Comparison of ENCODE assay signal across 8 mouse cellular contexts in the genomic region with DNA sequence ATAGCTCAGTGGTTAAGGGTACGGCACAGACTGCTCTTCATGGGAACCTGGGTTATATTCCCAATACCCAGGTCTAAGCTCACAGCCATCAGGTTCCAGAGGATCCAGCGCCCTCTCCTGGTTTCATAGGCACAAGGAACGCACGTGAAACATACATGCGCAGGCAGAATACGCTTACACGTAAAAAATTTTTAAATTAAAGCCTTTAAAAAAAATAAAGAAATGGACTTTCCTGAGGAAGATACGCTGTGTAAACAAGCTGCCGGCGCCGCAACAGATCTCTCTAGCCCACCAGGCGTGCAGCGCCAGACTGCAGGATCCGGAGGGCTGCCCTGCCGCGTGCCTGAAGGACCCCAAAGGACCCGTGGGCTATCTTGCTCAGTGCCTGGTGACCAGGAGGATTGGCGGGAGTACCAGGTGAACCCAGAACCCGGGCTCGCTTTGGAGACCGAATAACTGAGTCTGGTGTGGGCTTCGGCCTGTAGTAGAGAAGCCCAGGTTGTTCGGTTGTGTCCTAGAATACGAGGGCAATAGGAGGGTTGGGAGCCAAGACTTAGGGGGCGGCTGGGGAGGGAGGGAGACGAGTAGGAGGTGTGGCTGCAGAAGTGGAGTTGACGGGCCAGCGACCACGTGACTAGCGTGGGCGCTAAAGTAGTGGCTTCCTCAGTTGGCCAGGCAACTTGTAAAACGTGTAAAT. TPM values are rescaled to one million over a fixed set of nuclear protein-coding genes. Genes with fewer than 3 reads are reported as not detected.
DNase-seq lines count a peak whose midpoint lies in the region; ATAC-seq and TF ChIP-seq lines count a peak whose summit lies in the region.

Gene Nme6, plus strand, starts transcription at position 359 of the 697 bp plus-strand sequence.

- peak; percentile 82 for DNase-seq in gastrocnemius, postnatal 10 days
- peak; percentile 92 for DNase-seq in induced T-regulatory cell, adult 2 months (ENCODE audit: low read depth)
- peak; percentile 30 to 84 for DNase-seq in left cerebral cortex, adult 9 months (ENCODE audit: low spot score in 2 of 2)
- peak; percentile 82 for DNase-seq in right cerebral cortex, postnatal 14 days
- DNase-seq in urinary bladder, postnatal 36 days (ENCODE audit: low spot score in 2 of 2), result peak; percentile 74 to 82

- TF ChIP-seq CTCF in cortical plate, adult 2 months (IDR thresholded peaks at IDR 0.05; ENCODE audit: extremely low read depth, insufficient read depth, low read length), result peak; percentile 74

- no peak within 1 kb of the TSS for H3K27ac ChIP-seq in cortical plate, adult 2 months (ENCODE audit: insufficient read depth, low read length)

- peak within 1 kb of the TSS; percentile 62 for H3K4me3 ChIP-seq in cortical plate, adult 2 months (ENCODE audit: insufficient read depth, low read length)

- TF ChIP-seq POLR2A in cortical plate, adult 2 months (IDR thresholded peaks at IDR 0.05; ENCODE audit: extremely low read depth, insufficient read depth, low read length), result peak; percentile 76; the same call in 1 of the 2 replicates

- 0 out of 2 replicates have a peak, but pooled peaks cover 2% of the 10 kb centered on the region for H3K4me1 ChIP-seq in cortical plate, adult 2 months (ENCODE audit: control insufficient read depth, insufficient read depth, low read length)

- peak; percentile 86 for ATAC-seq in activated CD4-positive, CD25-positive, alpha-beta regulatory T cell, adult 4 months
- peak; percentile 95 for ATAC-seq in megakaryocyte progenitor cell, adult 5-6 weeks (replicated peaks; ENCODE audit: poor library complexity)

RNA-seq across cellular contexts. Expression of gene Nme6, which starts in this region (rescaled TPM):
- polyA plus RNA-seq in activated CD4-positive, CD25-positive, alpha-beta regulatory T cell, adult 4 months (2017; shearing (Covaris generic)), result 1 to 10 TPM; 6.7 to 8.9 TPM
- polyA plus RNA-seq in cortical plate, adult 2 months (2012; rRNA removed), result 13.6 and 14.9 TPM in 2 replicates
- total RNA-seq in gastrocnemius, postnatal 10 days (2021), result 10 to 100 TPM; 23.5 to 23.7 TPM
- total RNA-seq in megakaryocyte progenitor cell, adult 5-6 weeks (2015), result 60.6 and 62.4 TPM in 2 replicates
- 40.7 and 45.1 TPM in 2 replicates for total RNA-seq in megakaryocyte progenitor cell, adult 5-6 weeks (2017)
